Mouse (Mus musculus) thymus, adult 2 months (tissue): Measurements from ENCODE around the gene Ehd4. TPM values are rescaled to one million over a fixed set of nuclear protein-coding genes. Genes with fewer than 3 reads are reported as not detected.

Experiments used
- DNase-seq: peaks from one replicate; pipeline ENCODE4 v3.0.0; 2021
- H3K27ac ChIP-seq: fragments of 200-500 bp; 2 replicates; pipeline ENCODE4 v1.5.1; 2012; ENCODE audit warnings: low read length, control low read depth; ENCODE audit not compliant: control insufficient read depth, insufficient read depth
- H3K27me3 ChIP-seq: fragments of 200-500 bp; 2 replicates; pipeline ENCODE4 v1.6.1; 2012; ENCODE audit warnings: mild to moderate bottlenecking, low read length, moderate library complexity, mixed read lengths; ENCODE audit not compliant: control insufficient read depth, insufficient read depth
- H3K36me3 ChIP-seq: fragments of 200-500 bp; 2 replicates; pipeline ENCODE4 v1.6.1; 2012; ENCODE audit warnings: mild to moderate bottlenecking, low read length, moderate library complexity; ENCODE audit not compliant: control insufficient read depth, insufficient read depth
- H3K4me1 ChIP-seq: fragments of 200-500 bp; replicated peaks from 2 replicates; pipeline ENCODE4 v1.6.1; 2012; ENCODE audit warnings: low read length; ENCODE audit not compliant: control insufficient read depth, insufficient read depth
- H3K4me3 ChIP-seq: fragments of 200-500 bp; 2 replicates; pipeline ENCODE4 v1.5.1; 2012; ENCODE audit warnings: mild to moderate bottlenecking, low read length, control low read depth, moderate library complexity; ENCODE audit not compliant: control insufficient read depth, insufficient read depth
- CTCF ChIP-seq: fragments of 200-500 bp; IDR thresholded peaks from 2 replicates; pipeline ENCODE4 v1.5.1; 2012; ENCODE audit warnings: mild to moderate bottlenecking, control low read depth, low read length, moderate library complexity, borderline replicate concordance; ENCODE audit not compliant: control insufficient read depth, poor library complexity, insufficient read depth; ENCODE audit errors: extremely low read depth
- POLR2A ChIP-seq: fragments of 200-500 bp; IDR thresholded peaks from 2 replicates; pipeline ENCODE4 v1.6.1; 2012; ENCODE audit warnings: mild to moderate bottlenecking, low read length, control low read depth, moderate library complexity; ENCODE audit not compliant: control insufficient read depth, poor library complexity, insufficient read depth; ENCODE audit errors: extremely low read depth
- WGBS: fragments of 180-500 bp; shearing (Covaris S2); methylation state at CpG from one replicate; pipeline ENCODE4 v1.1.7; 2018; 5-methylcytosine and 5-hydroxymethylcytosine counted together
- polyA plus RNA-seq: library from polyadenylated mRNA; depleted of rRNA; stranded (reverse); fragments of >200 nt; gene quantifications from 2 replicates; pipeline ENCODE4 v1.2.3, GENCODE M21; 2012

Ehd4 gene
- polyA plus RNA-seq, 1 experiment: 24.3 TPM

GRCm38 (mm10) chr2:120147999-120148398, 6.4 kb downstream of the Ehd4 start:
- Histone ChIP-seq H3K36me3 (no peaks in the 10 kb centered on the region), H3K4me1 (no peaks in the 10 kb centered on the region), H3K27me3 (no peaks in the 10 kb centered on the region), H3K27ac (no peak overlapping the region), H3K4me3 (no peak overlapping the region)
- no peak for TF ChIP-seq POLR2A
- TF ChIP-seq CTCF: no peak
- 100% methylated on average over 3 of the region's 3 CpGs for WGBS
- DNase-seq: no peak

- Histone ChIP-seq H3K36me3 (no peaks in the 10 kb centered on the region), H3K27ac (no peak overlapping the region), H3K4me1 (no peaks in the 10 kb centered on the region), H3K4me3 (no peak overlapping the region), H3K27me3 (no peaks in the 10 kb centered on the region)
- TF ChIP-seq CTCF (no peak), POLR2A (no peak)
- no peak for DNase-seq
- WGBS: 89% methylated on average over 2 of the region's 2 CpGs
These were observed 7.0 kb downstream of the Ehd4 start for GRCm38 (mm10) chr2:120147364-120147763.

DNA sequence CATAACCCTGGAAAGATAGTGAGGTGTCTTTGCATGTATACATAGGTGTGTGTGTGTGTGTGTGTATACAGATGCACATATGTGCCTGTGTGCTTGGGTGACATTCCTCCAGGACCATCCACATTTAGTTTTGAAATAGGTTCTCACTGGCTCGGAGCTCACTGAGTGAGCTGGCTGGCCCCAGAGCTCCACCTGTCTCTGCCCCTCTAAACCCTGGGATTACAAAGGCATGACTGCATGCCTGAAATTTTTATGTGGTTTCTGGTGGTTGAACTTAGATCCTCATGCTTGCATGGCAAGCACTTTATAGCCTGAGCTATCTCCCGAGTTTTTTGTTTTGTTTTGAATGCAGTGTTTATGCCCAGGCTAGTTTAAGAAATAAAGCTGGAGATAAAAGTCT, 7.9 kb downstream of the Ehd4 start:
- no peak for TF ChIP-seq CTCF
- TF ChIP-seq POLR2A: no peak
- Histone ChIP-seq H3K27me3 (no peaks in the 10 kb centered on the region), H3K4me1 (no peaks in the 10 kb centered on the region), H3K27ac (no peak overlapping the region), H3K36me3 (no peaks in the 10 kb centered on the region), H3K4me3 (no peak overlapping the region)
- 66% methylated on average over 2 of the region's 2 CpGs for WGBS
- DNase-seq: no peak

DNA sequence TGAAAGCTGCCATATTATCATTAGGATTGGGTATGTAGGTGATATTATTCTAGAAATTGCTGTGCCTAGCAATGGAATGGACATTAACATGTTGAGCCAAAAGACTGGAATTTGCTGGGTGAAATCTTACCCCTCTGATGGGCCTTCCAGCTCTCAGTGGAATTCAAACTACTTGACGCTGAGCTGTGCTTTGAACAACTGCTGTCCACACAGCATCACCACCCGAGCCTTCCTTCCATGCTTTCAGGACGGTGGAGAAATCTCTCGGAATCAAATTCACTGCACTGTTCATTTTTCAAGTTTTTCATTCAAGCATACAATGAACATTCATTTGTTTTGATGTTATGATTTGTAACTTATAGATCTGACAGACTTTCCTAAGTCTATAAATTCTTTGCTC, 10.0 kb downstream of the Ehd4 start:
- TF ChIP-seq POLR2A: no peak
- no peak for TF ChIP-seq CTCF
- H3K36me3 ChIP-seq: no peaks in the 10 kb centered on the region
- H3K4me1 ChIP-seq: no peaks in the 10 kb centered on the region
- no peak for DNase-seq
- H3K27me3 ChIP-seq: no peaks in the 10 kb centered on the region
- no peak overlapping the region for H3K4me3 ChIP-seq
- 90% methylated on average over 4 of the region's 4 CpGs for WGBS
- H3K27ac ChIP-seq: no peak overlapping the region

GRCm38 (mm10) chr2:120142336-120142735, 12.1 kb downstream of the Ehd4 start:
- DNase-seq: no peak
- Histone ChIP-seq H3K36me3 (no peaks in the 10 kb centered on the region), H3K4me1 (no peaks in the 10 kb centered on the region), H3K4me3 (no peak overlapping the region), H3K27ac (no peak overlapping the region), H3K27me3 (no peaks in the 10 kb centered on the region)
- WGBS: 89% methylated on average over 5 of the region's 5 CpGs
- TF ChIP-seq CTCF (no peak), POLR2A (no peak)

DNA sequence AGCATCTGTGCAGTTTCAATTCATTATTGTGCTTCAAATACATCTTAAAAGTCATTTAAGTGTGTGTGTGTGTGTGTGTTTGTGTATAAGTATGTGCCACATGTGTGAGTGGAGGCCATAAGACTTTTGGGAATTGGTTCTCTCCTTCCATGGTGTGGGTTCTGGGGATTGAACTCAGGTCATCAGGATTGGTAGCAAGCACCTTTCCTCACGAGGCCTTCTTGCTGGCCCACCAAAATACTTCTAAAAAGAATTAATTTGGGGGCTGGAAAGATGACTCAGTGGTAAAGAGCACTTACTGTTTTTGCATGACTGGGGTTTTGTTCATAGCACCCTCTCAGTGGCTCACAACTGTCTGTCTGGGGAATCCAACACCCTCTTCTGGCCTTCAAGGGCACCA, 12.7 kb downstream of the Ehd4 start:
- H3K36me3 ChIP-seq: no peaks in the 10 kb centered on the region
- H3K4me1 ChIP-seq: no peaks in the 10 kb centered on the region
- H3K27ac ChIP-seq: no peak overlapping the region
- TF ChIP-seq POLR2A (no peak), CTCF (no peak)
- 97% methylated on average over 1 of the region's 1 CpGs for WGBS
- no peaks in the 10 kb centered on the region for H3K27me3 ChIP-seq
- no peak for DNase-seq
- H3K4me3 ChIP-seq: no peak overlapping the region

DNA sequence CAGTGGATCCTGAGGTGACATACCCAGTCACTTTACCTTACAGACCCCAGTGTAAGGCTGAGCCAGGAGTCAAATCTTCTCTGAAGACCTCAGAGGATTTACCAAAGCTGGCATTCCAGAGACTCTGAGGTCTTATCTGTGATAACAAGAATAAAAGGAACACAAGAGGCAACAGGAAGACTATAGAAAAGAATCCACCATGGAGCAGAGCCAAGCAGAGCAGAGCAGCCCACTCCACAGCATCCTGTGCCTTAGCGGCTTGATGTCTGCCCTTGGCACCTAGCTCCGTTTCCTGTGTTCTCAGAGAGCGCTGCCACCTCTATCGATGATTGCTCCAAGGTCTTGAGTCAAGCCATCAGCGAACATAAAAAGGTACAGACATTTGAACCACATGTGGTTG, 14.1 kb downstream of the Ehd4 start:
- DNase-seq: no peak
- Histone ChIP-seq H3K36me3 (no peaks in the 10 kb centered on the region), H3K4me3 (no peak overlapping the region), H3K4me1 (no peaks in the 10 kb centered on the region), H3K27me3 (no peaks in the 10 kb centered on the region), H3K27ac (no peak overlapping the region)
- no peak for TF ChIP-seq POLR2A
- TF ChIP-seq CTCF: no peak
- 52% methylated on average over 5 of the region's 5 CpGs for WGBS
